Mouse (Mus musculus) midbrain, embryonic 16.5 days (tissue): ENCODE results near the gene Babam1. TPM values are rescaled to one million over a fixed set of nuclear protein-coding genes. Genes with fewer than 3 reads are reported as not detected.

Source experiments
- ATAC-seq: fragments of 200-750 bp; cut with Nextera tagmentation; 2 replicates; pipeline ENCODE4 v1.8.0; 2017; ENCODE audit warnings: moderate TSS enrichment
- H3K27ac ChIP-seq: fragments of 300-500 bp; sonication (generic); 2 replicates; pipeline ENCODE4 v1.5.1; 2014; ENCODE audit warnings: mild to moderate bottlenecking, low read length, mixed read lengths
- H3K27me3 ChIP-seq: fragments of 300-500 bp; sonication (generic); 2 replicates; pipeline ENCODE4 v1.6.1; 2014; ENCODE audit warnings: low read depth, low read length, mixed read lengths; ENCODE audit not compliant: control insufficient read depth, insufficient read depth
- H3K36me3 ChIP-seq: fragments of 300-500 bp; sonication (generic); 2 replicates; pipeline ENCODE4 v1.6.1; 2014; ENCODE audit warnings: mild to moderate bottlenecking, low read length, moderate library complexity, mixed read lengths; ENCODE audit not compliant: control insufficient read depth, insufficient read depth
- H3K4me1 ChIP-seq: fragments of 300-500 bp; sonication (generic); 2 replicates; pipeline ENCODE4 v1.6.1; 2014; ENCODE audit warnings: mild to moderate bottlenecking, low read length, mixed read lengths; ENCODE audit not compliant: control insufficient read depth, insufficient read depth
- H3K4me2 ChIP-seq: fragments of 300-500 bp; sonication (generic); 2 replicates; pipeline ENCODE4 v1.6.1; 2014; ENCODE audit warnings: mild to moderate bottlenecking, low read length, mixed read lengths
- H3K4me3 ChIP-seq: fragments of 300-500 bp; sonication (generic); 2 replicates; pipeline ENCODE4 v1.5.1; 2014; ENCODE audit warnings: low read depth, mild to moderate bottlenecking, low read length, moderate library complexity, mixed read lengths
- H3K9ac ChIP-seq: fragments of 300-500 bp; sonication (generic); 2 replicates; pipeline ENCODE4 v1.6.1; 2014; ENCODE audit warnings: low read depth, low read length, mixed read lengths
- H3K9me3 ChIP-seq: fragments of 300-500 bp; sonication (generic); replicated peaks from 2 replicates; pipeline ENCODE4 v1.6.1; 2014; ENCODE audit warnings: mild to moderate bottlenecking, low read length, mixed read lengths; ENCODE audit not compliant: control insufficient read depth, poor library complexity, severe bottlenecking
- WGBS: fragments of 180-500 bp; shearing (Covaris S2); extraction: QIAGEN DNeasy Blood & Tissue Kit; methylation state at CpG from one replicate; pipeline ENCODE4 v1.1.7; 2014; 5-methylcytosine and 5-hydroxymethylcytosine counted together
- polyA plus RNA-seq: library from polyadenylated mRNA; unstranded; fragments of >200 nt; fragmentation: Nextera tagmentation; extraction: Ambion mirVana; gene quantifications from 2 replicates; pipeline ENCODE4 v1.2.1, GENCODE M21; 2015

The Babam1 gene
- polyA plus RNA-seq, result 89.8 and 91.0 TPM in 2 replicates

GRCm38 (mm10) chr8:71396639-71397305 is at the start of gene Babam1:
Gene Babam1 (plus strand): TSS chr8:71396861.
- Histone ChIP-seq H3K4me1 (peaks cover 10% of the 10 kb centered on the region), H3K4me2 (peak within 1 kb of the TSS; percentile 97), H3K9ac (peak within 1 kb of the TSS; percentile 80), H3K27me3 (no peaks in the 10 kb centered on the region), H3K36me3 (peaks cover 4% of the 10 kb centered on the region; the same call in 1 of the 2 replicates), H3K27ac (peak within 1 kb of the TSS; percentile 70), H3K9me3 (no peaks in the 10 kb centered on the region), H3K4me3 (peak within 1 kb of the TSS; percentile 72)
- ATAC-seq, result peak; percentile 98
- under 1% methylated on average over 34 of the region's 34 CpGs for WGBS

GRCm38 (mm10) chr8:71351117-71351516 is 45.5 kb upstream of the Babam1 start:
- no peak for ATAC-seq
- no peaks in the 10 kb centered on the region for H3K4me1 ChIP-seq
- no peak overlapping the region for H3K27ac ChIP-seq
- no peak overlapping the region for H3K4me2 ChIP-seq
- 79% methylated on average over 3 of the region's 3 CpGs for WGBS
- H3K9ac ChIP-seq, result no peak overlapping the region
- H3K36me3 ChIP-seq, result peaks cover 77% of the 10 kb centered on the region
- H3K9me3 ChIP-seq, result no peaks in the 10 kb centered on the region
- H3K4me3 ChIP-seq, result no peak overlapping the region
- H3K27me3 ChIP-seq, result no peaks in the 10 kb centered on the region

GRCm38 (mm10) chr8:71351520-71351919 is 45.1 kb upstream of the Babam1 start:
- H3K36me3 ChIP-seq, result peaks cover 76% of the 10 kb centered on the region
- no peak overlapping the region for H3K4me3 ChIP-seq
- no peaks in the 10 kb centered on the region for H3K27me3 ChIP-seq
- no peak overlapping the region for H3K4me2 ChIP-seq
- H3K9ac ChIP-seq, result no peak overlapping the region
- no peak for ATAC-seq
- H3K9me3 ChIP-seq, result no peaks in the 10 kb centered on the region
- H3K4me1 ChIP-seq, result no peaks in the 10 kb centered on the region
- H3K27ac ChIP-seq, result no peak overlapping the region
- WGBS, result 97% methylated on average over 1 of the region's 1 CpGs

- peaks cover 57% of the 10 kb centered on the region for H3K36me3 ChIP-seq
- H3K27me3 ChIP-seq, result no peaks in the 10 kb centered on the region
- H3K9ac ChIP-seq, result no peak overlapping the region
- no peaks in the 10 kb centered on the region for H3K9me3 ChIP-seq
- H3K27ac ChIP-seq, result no peak overlapping the region
- no peak overlapping the region for H3K4me3 ChIP-seq
- H3K4me1 ChIP-seq, result no peaks in the 10 kb centered on the region
- WGBS, result 80% methylated on average over 3 of the region's 3 CpGs
- no peak for ATAC-seq
- H3K4me2 ChIP-seq, result no peak overlapping the region
These were observed 38.6 kb upstream of the Babam1 start for GRCm38 (mm10) chr8:71358026-71358425.

- peak within 1 kb of the TSS; percentile 63 for H3K4me3 ChIP-seq
- H3K27me3 ChIP-seq, result no peaks in the 10 kb centered on the region
- peak; percentile 81 for ATAC-seq
- no peaks in the 10 kb centered on the region for H3K9me3 ChIP-seq
- peak within 1 kb of the TSS; percentile 95 for H3K27ac ChIP-seq
- no peaks in the 10 kb centered on the region for H3K36me3 ChIP-seq
- peaks cover 24% of the 10 kb centered on the region for H3K4me1 ChIP-seq
- H3K4me2 ChIP-seq, result peak within 1 kb of the TSS; percentile 79
- under 1% methylated on average over 56 of the region's 56 CpGs for WGBS
- peak within 1 kb of the TSS; percentile 74 for H3K9ac ChIP-seq
These were observed 29.7 kb upstream of the Babam1 start, which contains the start of gene Use1 for GRCm38 (mm10) chr8:71366771-71367528. Gene Use1 (plus strand): TSS chr8:71366848.

GRCm38 (mm10) chr8:71367529-71368176 is 29.0 kb upstream of the Babam1 start:
- Histone ChIP-seq H3K9me3 (no peaks in the 10 kb centered on the region), H3K27ac (peak overlapping the region; percentile 95), H3K4me2 (peak overlapping the region; percentile 79), H3K9ac (peak overlapping the region; percentile 74), H3K27me3 (no peaks in the 10 kb centered on the region), H3K4me1 (peaks cover 24% of the 10 kb centered on the region), H3K4me3 (peak overlapping the region; percentile 63), H3K36me3 (no peaks in the 10 kb centered on the region)
- no peak for ATAC-seq
- 49% methylated on average over 17 of the region's 17 CpGs for WGBS

- Histone ChIP-seq H3K4me3 (no peak overlapping the region), H3K27ac (no peak overlapping the region), H3K9me3 (no peaks in the 10 kb centered on the region), H3K9ac (no peak overlapping the region), H3K27me3 (no peaks in the 10 kb centered on the region), H3K4me2 (peak overlapping the region; percentile 79; the same call in 1 of the 2 replicates), H3K4me1 (peaks cover 24% of the 10 kb centered on the region), H3K36me3 (no peaks in the 10 kb centered on the region)
- no peak for ATAC-seq
These were observed 28.3 kb upstream of the Babam1 start for GRCm38 (mm10) chr8:71368366-71368765.

- WGBS, result 95% methylated on average over 10 of the region's 10 CpGs
These were observed 27.5 kb upstream of the Babam1 start for GRCm38 (mm10) chr8:71369040-71369718.

More at GRCm38 (mm10) chr8:71369040-71369718, 27.5 kb upstream of the Babam1 start:
- no peaks in the 10 kb centered on the region for H3K9me3 ChIP-seq
- H3K27me3 ChIP-seq, result no peaks in the 10 kb centered on the region
- H3K4me1 ChIP-seq, result peaks cover 24% of the 10 kb centered on the region
- no peak overlapping the region for H3K9ac ChIP-seq
- H3K36me3 ChIP-seq, result peaks cover 4% of the 10 kb centered on the region; the same call in 1 of the 2 replicates
- H3K4me2 ChIP-seq, result no peak overlapping the region
- ATAC-seq, result no peak
- no peak overlapping the region for H3K4me3 ChIP-seq
- no peak overlapping the region for H3K27ac ChIP-seq
